Mouse (Mus musculus): ENCODE results near the gene Tollip. TPM values are rescaled to one million over a fixed set of nuclear protein-coding genes. Genes with fewer than 3 reads are reported as not detected.

Gene Tollip
- 23.8 and 24.4 TPM in 2 replicates for polyA plus RNA-seq (2015; fragmentation: Nextera tagmentation; extraction: Ambion mirVana)

DNA sequence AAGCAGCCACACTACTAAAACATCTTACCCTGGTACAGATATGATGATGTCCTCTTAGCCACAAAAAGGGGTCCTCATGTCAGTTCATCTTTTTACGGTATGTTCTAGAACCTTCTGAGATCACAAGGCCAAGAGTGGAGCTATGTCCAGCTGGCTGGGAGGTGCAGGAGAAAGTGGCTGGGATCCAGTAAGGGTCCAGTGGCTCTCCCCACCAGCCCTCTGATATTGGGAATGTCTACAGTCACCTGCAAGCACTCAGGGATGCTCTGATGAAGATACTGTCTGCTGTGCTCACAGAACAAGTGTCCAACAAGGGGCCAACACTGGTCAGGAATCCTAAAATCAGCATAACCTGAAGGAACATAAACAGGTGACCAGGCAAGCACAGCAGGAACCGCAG, at the start of gene Tollip:
Tollip (minus strand) TSS at position 101 of the 400 bp plus-strand sequence.

DNA sequence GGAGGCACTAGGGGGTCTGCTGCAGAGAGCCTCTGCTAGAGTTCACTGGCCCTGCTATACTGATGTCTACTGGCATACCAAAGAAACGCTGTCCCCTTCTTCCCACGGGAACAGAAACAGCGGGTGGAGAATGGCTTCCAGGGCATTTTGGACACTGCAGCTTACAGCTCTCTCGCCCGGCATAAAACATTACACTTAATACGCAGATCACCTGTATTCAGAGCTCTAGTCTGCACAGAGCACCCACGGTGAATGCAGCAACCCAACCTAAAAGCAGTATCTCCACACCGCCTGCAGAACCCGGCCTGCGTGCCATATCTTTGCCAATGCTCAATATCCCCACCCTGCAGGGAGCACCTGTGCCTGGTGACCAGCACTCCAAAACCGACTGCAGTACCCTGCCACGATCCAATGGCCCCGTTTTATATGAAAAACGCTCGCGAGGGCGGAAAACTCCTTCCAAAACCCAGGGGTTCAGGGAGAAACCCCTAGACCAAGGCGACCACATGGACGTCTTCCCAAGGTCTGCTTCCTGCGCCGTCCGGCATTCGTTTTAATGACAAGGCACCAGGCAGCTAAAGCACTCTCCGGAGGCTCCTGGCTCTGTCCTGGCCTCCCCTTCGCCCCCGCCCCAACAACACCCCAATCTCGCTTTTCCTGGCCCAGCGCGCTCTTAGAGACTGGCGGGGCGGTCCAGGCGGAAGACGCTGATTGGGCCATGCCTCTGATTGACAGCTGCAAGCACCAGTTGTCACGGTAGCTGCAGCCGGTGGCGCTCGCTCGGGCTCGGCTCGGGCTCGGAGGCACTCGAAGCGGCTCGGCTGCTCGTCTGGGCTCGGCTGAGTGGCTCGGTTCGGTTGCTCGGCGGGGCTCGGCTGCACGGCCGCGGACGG, 30.8 kb upstream of the Tollip start, which contains the start of gene Brsk2:
Brsk2 (plus strand) TSS at position 846 of the 893 bp plus-strand sequence.

DNA sequence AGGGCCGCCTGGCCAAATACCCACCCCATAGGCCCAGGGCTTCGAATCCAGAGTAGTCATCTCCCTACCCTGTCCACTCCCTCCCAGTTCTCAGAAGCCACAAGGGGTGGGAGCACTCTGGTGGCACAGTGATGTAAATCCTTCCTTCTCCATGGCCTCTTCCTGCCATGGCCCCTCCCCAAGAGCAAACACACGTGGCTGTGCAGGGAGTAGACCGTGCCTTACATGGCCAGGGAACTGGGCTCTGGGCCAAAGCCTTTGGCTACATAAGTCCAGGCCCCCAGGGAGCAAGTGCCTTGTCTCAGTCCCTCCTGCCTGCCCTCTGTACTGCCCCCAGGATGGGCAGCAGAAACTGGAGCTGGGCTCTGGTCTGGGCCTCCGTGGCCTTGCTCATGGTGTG, 79.5 kb downstream of the Tollip start, which contains the start of gene Muc5b:
Muc5b (plus strand) TSS at position 292 of the 400 bp plus-strand sequence.

Other genes starting within 250 kb of the Tollip start
- 0.10 TPM in 1 of 2 replicates, not detected in the other for gene Muc2, start 228.2 kb downstream of the Tollip start, polyA plus RNA-seq (2015; fragmentation: Nextera tagmentation; extraction: Ambion mirVana)
- gene Muc5ac, start 129.5 kb downstream of the Tollip start, polyA plus RNA-seq (2015; fragmentation: Nextera tagmentation; extraction: Ambion mirVana): not detected in 2 replicates
- gene Muc5b, start 79.4 kb downstream of the Tollip start, polyA plus RNA-seq (2015; fragmentation: Nextera tagmentation; extraction: Ambion mirVana): 0.01 TPM in 2 replicates
- 0.43 and 0.74 TPM in 2 replicates for gene Brsk2, start 31.2 kb upstream of the Tollip start, polyA plus RNA-seq (2015; fragmentation: Nextera tagmentation; extraction: Ambion mirVana)
- gene Mob2, start 142.6 kb upstream of the Tollip start, polyA plus RNA-seq (2015; fragmentation: Nextera tagmentation; extraction: Ambion mirVana): 61.1 and 65.1 TPM in 2 replicates
- 6.7 and 7.6 TPM in 2 replicates for gene Dusp8, start 177.3 kb upstream of the Tollip start, polyA plus RNA-seq (2015; fragmentation: Nextera tagmentation; extraction: Ambion mirVana)
- not detected in 2 replicates for gene Gm45618, start 202.2 kb upstream of the Tollip start, polyA plus RNA-seq (2015; fragmentation: Nextera tagmentation; extraction: Ambion mirVana)
- gene Gm39115, start 217.5 kb upstream of the Tollip start, polyA plus RNA-seq (2015; fragmentation: Nextera tagmentation; extraction: Ambion mirVana): not detected in 2 replicates
- gene Gm45337, start 226.1 kb upstream of the Tollip start, polyA plus RNA-seq (2015; fragmentation: Nextera tagmentation; extraction: Ambion mirVana): not detected in 2 replicates
- not detected in 2 replicates for gene Gm29735, start 238.6 kb upstream of the Tollip start, polyA plus RNA-seq (2015; fragmentation: Nextera tagmentation; extraction: Ambion mirVana)
- not detected in 2 replicates for gene Gm4553, start 247.2 kb upstream of the Tollip start, polyA plus RNA-seq (2015; fragmentation: Nextera tagmentation; extraction: Ambion mirVana)

Measured in skeletal muscle tissue, postnatal 0 days (tissue).